Mouse (Mus musculus) G1E (cell line): ENCODE measurements at regions not wholly inside any gene's neighbourhood (a gene's known extent, or its start where the extent isn't known, plus 50 kb on each side); places are given as distances from the start of the nearest gene placed in this dataset.

Experiments
- CTCF ChIP-seq: IDR thresholded peaks from 2 replicates; pipeline ENCODE4 v1.5.1; 2012; ENCODE audit warnings: low read depth, low read length, inconsistent platforms, mixed read lengths
- GATA1 ChIP-seq: IDR thresholded peaks from 2 replicates; pipeline ENCODE4 v1.6.1; 2012; ENCODE audit warnings: borderline replicate concordance, low read length, inconsistent platforms, mixed read lengths
- GATA2 ChIP-seq: IDR thresholded peaks from 2 replicates; pipeline ENCODE4 v1.6.1; 2012; ENCODE audit warnings: low read depth, low read length, inconsistent platforms, borderline replicate concordance
- POLR2AphosphoS5 ChIP-seq: IDR thresholded peaks from 2 replicates; pipeline ENCODE4 v1.6.1; 2012; ENCODE audit warnings: low read depth, low read length, inconsistent platforms; ENCODE audit not compliant: insufficient replicate concordance
- TAL1 ChIP-seq: conservative IDR thresholded peaks from 2 replicates; pipeline ENCODE4 v1.6.1; 2012; ENCODE audit warnings: low read depth, low read length, inconsistent platforms, mixed read lengths

GRCm38 (mm10) chr2:161387054-161387453 lies 278.2 kb upstream of the Chd6 start:
- TF ChIP-seq CTCF (no peak), POLR2AphosphoS5 (no peak), GATA2 (no peak), TAL1 (no peak), GATA1 (no peak)
